Mouse (Mus musculus) duodenum, adult 2 months (tissue): Measurements from ENCODE around the gene Foxi1. TPM values are rescaled to one million over a fixed set of nuclear protein-coding genes. Genes with fewer than 3 reads are reported as not detected.

ENCODE experiments used
- polyA plus RNA-seq: library from polyadenylated mRNA; depleted of rRNA; stranded (reverse); fragments of >200 nt; gene quantifications from 2 replicates; pipeline ENCODE4 v1.2.3, GENCODE M21; 2012; ENCODE audit warnings: low replicate concordance; rRNA removed

Gene Foxi1
- polyA plus RNA-seq: not detected in 2 replicates

GRCm38 (mm10) chr11:34207989-34208388 lies at the start of gene Foxi1:
TSS of gene Foxi1 (minus strand) at chr11:34208089.

Other genes with a start within 250 kb of the Foxi1 start
- 0.96 and 3.5 TPM in 2 replicates for gene Kcnmb1, start 245.1 kb downstream of the Foxi1 start, polyA plus RNA-seq
- 0.42 TPM in 1 of 2 replicates, not detected in the other for gene Kcnip1, start 214.9 kb downstream of the Foxi1 start, polyA plus RNA-seq
- gene Lcp2, start 161.2 kb downstream of the Foxi1 start, polyA plus RNA-seq: 1.7 and 2.1 TPM in 2 replicates
- not detected in 2 replicates for gene 4930469K13Rik, start 109.5 kb downstream of the Foxi1 start, polyA plus RNA-seq
- gene Fam196b, start 106.7 kb upstream of the Foxi1 start, polyA plus RNA-seq: 0.02 and 0.05 TPM in 2 replicates